Mouse (Mus musculus) liver, embryonic 13.5 days (tissue): Measurements from ENCODE around the gene Slc35e3. TPM values are rescaled to one million over a fixed set of nuclear protein-coding genes. Genes with fewer than 3 reads are reported as not detected.

Source experiments
- ATAC-seq: fragments of 200-750 bp; cut with Nextera tagmentation; 2 replicates; pipeline ENCODE4 v1.8.0; 2017; ENCODE audit warnings: low read depth, mild to moderate bottlenecking, moderate number of reproducible peaks, moderate library complexity
- DNase-seq: peaks from one replicate; pipeline ENCODE4 v3.0.0; 2022
- H3K27ac ChIP-seq: fragments of 300-500 bp; sonication (generic); 2 replicates; pipeline ENCODE4 v1.5.1; 2015; ENCODE audit warnings: moderate library complexity, mild to moderate bottlenecking, inconsistent platforms
- H3K27me3 ChIP-seq: fragments of 300-500 bp; sonication (generic); 2 replicates; pipeline ENCODE4 v1.6.1; 2015; ENCODE audit warnings: mild to moderate bottlenecking, inconsistent platforms
- H3K36me3 ChIP-seq: fragments of 300-500 bp; sonication (generic); 2 replicates; pipeline ENCODE4 v1.6.1; 2015; ENCODE audit warnings: mild to moderate bottlenecking, inconsistent platforms
- H3K4me1 ChIP-seq: fragments of 300-500 bp; sonication (generic); replicated peaks from 2 replicates; pipeline ENCODE4 v1.6.1; 2015; ENCODE audit warnings: inconsistent platforms
- H3K4me2 ChIP-seq: fragments of 300-500 bp; sonication (generic); 2 replicates; pipeline ENCODE4 v1.6.1; 2015; ENCODE audit warnings: inconsistent platforms, mild to moderate bottlenecking, moderate library complexity
- H3K4me3 ChIP-seq: fragments of 300-500 bp; sonication (generic); replicated peaks from 2 replicates; pipeline ENCODE4 v1.5.1; 2015; ENCODE audit warnings: mild to moderate bottlenecking, inconsistent platforms
- H3K9ac ChIP-seq: fragments of 300-500 bp; sonication (generic); 2 replicates; pipeline ENCODE4 v1.6.1; 2015; ENCODE audit warnings: mild to moderate bottlenecking, inconsistent platforms
- H3K9me3 ChIP-seq: fragments of 300-500 bp; sonication (generic); replicated peaks from 2 replicates; pipeline ENCODE4 v1.6.1; 2016; ENCODE audit warnings: inconsistent platforms
- WGBS: fragments of 180-500 bp; shearing (Covaris S2); methylation state at CpG from one replicate; pipeline ENCODE4 v1.1.7; 2015; ENCODE audit not compliant: insufficient replicate concordance; 5-methylcytosine and 5-hydroxymethylcytosine counted together
- polyA plus RNA-seq: library from polyadenylated mRNA; unstranded; fragments of >200 nt; fragmentation: Nextera tagmentation; extraction: Ambion mirVana; gene quantifications from 2 replicates; pipeline ENCODE4 v1.2.1, GENCODE M21; 2015

Gene Slc35e3
- polyA plus RNA-seq, 1 experiment from 2014 or later: 2.7 TPM

GRCm38 (mm10) chr10:117782056-117782455 lies 35.9 kb upstream of the Slc35e3 start:
- no peaks in the 10 kb centered on the region for H3K9me3 ChIP-seq
- no peak overlapping the region for H3K4me3 ChIP-seq
- WGBS: 88% methylated on average over 2 of the region's 2 CpGs
- peaks cover 89% of the 10 kb centered on the region for H3K36me3 ChIP-seq
- no peaks in the 10 kb centered on the region for H3K4me1 ChIP-seq
- H3K4me2 ChIP-seq: no peak overlapping the region
- no peaks in the 10 kb centered on the region for H3K27me3 ChIP-seq
- ATAC-seq (no peak), DNase-seq (no peak)
- H3K9ac ChIP-seq: no peak overlapping the region
- H3K27ac ChIP-seq: no peak overlapping the region

- peaks cover 88% of the 10 kb centered on the region for H3K36me3 ChIP-seq
- H3K4me2 ChIP-seq: no peak overlapping the region
- 88% methylated on average over 17 of the region's 17 CpGs for WGBS
- no peaks in the 10 kb centered on the region for H3K27me3 ChIP-seq
- ATAC-seq (no peak), DNase-seq (no peak)
- no peaks in the 10 kb centered on the region for H3K9me3 ChIP-seq
- H3K27ac ChIP-seq: no peak overlapping the region
- no peaks in the 10 kb centered on the region for H3K4me1 ChIP-seq
- no peak overlapping the region for H3K9ac ChIP-seq
- H3K4me3 ChIP-seq: no peak overlapping the region
Observed at GRCm38 (mm10) chr10:117781021-117781725, 35.0 kb upstream of the Slc35e3 start.

- Histone ChIP-seq H3K9ac (no peak overlapping the region), H3K27me3 (no peaks in the 10 kb centered on the region), H3K4me1 (no peaks in the 10 kb centered on the region), H3K4me2 (no peak overlapping the region), H3K9me3 (no peaks in the 10 kb centered on the region), H3K36me3 (peaks cover 88% of the 10 kb centered on the region), H3K27ac (no peak overlapping the region), H3K4me3 (no peak overlapping the region)
- WGBS: 87% methylated on average over 6 of the region's 6 CpGs
- ATAC-seq: no peak
- no peak for DNase-seq
Observed at GRCm38 (mm10) chr10:117780306-117780911, 34.2 kb upstream of the Slc35e3 start.

- H3K4me1 ChIP-seq: no peaks in the 10 kb centered on the region
- ATAC-seq: no peak
- 88% methylated on average over 8 of the region's 8 CpGs for WGBS
- H3K4me2 ChIP-seq: no peak overlapping the region
- H3K27ac ChIP-seq: no peak overlapping the region
- peaks cover 89% of the 10 kb centered on the region for H3K36me3 ChIP-seq
- H3K9me3 ChIP-seq: no peaks in the 10 kb centered on the region
- no peak overlapping the region for H3K9ac ChIP-seq
- H3K27me3 ChIP-seq: no peaks in the 10 kb centered on the region
- no peak overlapping the region for H3K4me3 ChIP-seq
- DNase-seq: no peak
Observed at GRCm38 (mm10) chr10:117779581-117780305, 33.6 kb upstream of the Slc35e3 start.

- no peak for DNase-seq
- Histone ChIP-seq H3K27ac (no peak overlapping the region), H3K4me3 (no peak overlapping the region), H3K36me3 (peaks cover 89% of the 10 kb centered on the region), H3K4me1 (no peaks in the 10 kb centered on the region), H3K27me3 (no peaks in the 10 kb centered on the region), H3K4me2 (no peak overlapping the region), H3K9ac (no peak overlapping the region), H3K9me3 (no peaks in the 10 kb centered on the region)
- WGBS: 93% methylated on average over 4 of the region's 4 CpGs
- no peak for ATAC-seq
Observed at GRCm38 (mm10) chr10:117778951-117779350, 32.8 kb upstream of the Slc35e3 start.

- H3K27ac ChIP-seq: no peak overlapping the region
- no peak overlapping the region for H3K4me3 ChIP-seq
- no peaks in the 10 kb centered on the region for H3K4me1 ChIP-seq
- ATAC-seq: no peak
- no peaks in the 10 kb centered on the region for H3K9me3 ChIP-seq
- H3K9ac ChIP-seq: no peak overlapping the region
- WGBS: 88% methylated on average over 12 of the region's 12 CpGs
- H3K36me3 ChIP-seq: peaks cover 89% of the 10 kb centered on the region
- H3K4me2 ChIP-seq: no peak overlapping the region
- no peak for DNase-seq
- no peaks in the 10 kb centered on the region for H3K27me3 ChIP-seq
Observed at GRCm38 (mm10) chr10:117778328-117778910, 32.3 kb upstream of the Slc35e3 start.

- peaks cover 90% of the 10 kb centered on the region for H3K36me3 ChIP-seq
- WGBS: 90% methylated on average over 17 of the region's 17 CpGs
- H3K27ac ChIP-seq: no peak overlapping the region
Observed at GRCm38 (mm10) chr10:117777501-117778327, 31.5 kb upstream of the Slc35e3 start.

GRCm38 (mm10) chr10:117777103-117777470 lies 30.9 kb upstream of the Slc35e3 start:
- Histone ChIP-seq H3K4me3 (no peak overlapping the region), H3K27ac (no peak overlapping the region), H3K4me2 (no peak overlapping the region), H3K4me1 (no peaks in the 10 kb centered on the region), H3K9me3 (no peaks in the 10 kb centered on the region), H3K9ac (no peak overlapping the region), H3K36me3 (peaks cover 90% of the 10 kb centered on the region), H3K27me3 (no peaks in the 10 kb centered on the region)
- WGBS: 92% methylated on average over 3 of the region's 3 CpGs
- DNase-seq (no peak), ATAC-seq (no peak)

More at GRCm38 (mm10) chr10:117777501-117778327, 31.5 kb upstream of the Slc35e3 start:
- no peak overlapping the region for H3K4me3 ChIP-seq
- H3K4me2 ChIP-seq: no peak overlapping the region
- ATAC-seq: no peak
- no peak for DNase-seq
- no peak overlapping the region for H3K9ac ChIP-seq
- H3K27me3 ChIP-seq: no peaks in the 10 kb centered on the region
- H3K4me1 ChIP-seq: no peaks in the 10 kb centered on the region
- no peaks in the 10 kb centered on the region for H3K9me3 ChIP-seq

- H3K27me3 ChIP-seq: no peaks in the 10 kb centered on the region
- WGBS: 70% methylated on average over 12 of the region's 12 CpGs
- no peak overlapping the region for H3K4me3 ChIP-seq
- H3K27ac ChIP-seq: no peak overlapping the region
- H3K4me2 ChIP-seq: no peak overlapping the region
- ATAC-seq (no peak), DNase-seq (no peak)
- H3K9me3 ChIP-seq: no peaks in the 10 kb centered on the region
- no peak overlapping the region for H3K9ac ChIP-seq
- H3K36me3 ChIP-seq: peaks cover 89% of the 10 kb centered on the region
- no peaks in the 10 kb centered on the region for H3K4me1 ChIP-seq
Observed at GRCm38 (mm10) chr10:117776281-117777102, 30.3 kb upstream of the Slc35e3 start.

GRCm38 (mm10) chr10:117775401-117776144 lies 29.4 kb upstream of the Slc35e3 start:
- Histone ChIP-seq H3K36me3 (peaks cover 89% of the 10 kb centered on the region), H3K9me3 (no peaks in the 10 kb centered on the region), H3K4me2 (no peak overlapping the region), H3K27ac (no peak overlapping the region), H3K4me3 (no peak overlapping the region), H3K27me3 (no peaks in the 10 kb centered on the region), H3K4me1 (no peaks in the 10 kb centered on the region), H3K9ac (no peak overlapping the region)
- 80% methylated on average over 6 of the region's 6 CpGs for WGBS
- ATAC-seq (no peak), DNase-seq (no peak)
